Mouse (Mus musculus) thymus, postnatal 25 days (tissue): ENCODE results near the gene BC004004.
"Not testable (repeated sequence)": the region's sequence is repeated elsewhere in the genome, so short reads cannot be mapped to it uniquely, and the experiment has no call there.

Source experiments
- DNase-seq: peaks from one replicate; pipeline ENCODE4 v3.0.0; 2022

Gene BC004004

GRCm38 (mm10) chr17:29268682-29269348 is at the start of gene BC004004:
BC004004 (plus strand) TSS chr17:29268788.
- peak; percentile 94 for DNase-seq

- DNase-seq = no peak
These were observed 48.0 kb upstream of the BC004004 start for GRCm38 (mm10) chr17:29220631-29221030.

GRCm38 (mm10) chr17:29231109-29231508 is 37.5 kb upstream of the BC004004 start:
- DNase-seq = no peak

- no peak for DNase-seq
These were observed 32.5 kb upstream of the BC004004 start for GRCm38 (mm10) chr17:29236111-29236510.

- DNase-seq = no peak
These were observed 31.3 kb upstream of the BC004004 start for GRCm38 (mm10) chr17:29237267-29237771.

GRCm38 (mm10) chr17:29237772-29238420 is 30.7 kb upstream of the BC004004 start, which contains the start of gene Cpne5:
Cpne5 (minus strand) TSS chr17:29238167.
- DNase-seq = no peak

- DNase-seq = no peak
These were observed 30.1 kb upstream of the BC004004 start for GRCm38 (mm10) chr17:29238421-29238945.

GRCm38 (mm10) chr17:29244912-29245311 is 23.7 kb upstream of the BC004004 start:
- DNase-seq = no peak

- no peak for DNase-seq
These were observed 22.9 kb upstream of the BC004004 start for GRCm38 (mm10) chr17:29245725-29246124.

GRCm38 (mm10) chr17:29246602-29247001 is 22.0 kb upstream of the BC004004 start:
- DNase-seq = peak; percentile 33

GRCm38 (mm10) chr17:29247881-29248280 is 20.7 kb upstream of the BC004004 start:
- DNase-seq = no peak

GRCm38 (mm10) chr17:29249512-29249911 is 19.1 kb upstream of the BC004004 start:
- peak; percentile 29 for DNase-seq

- not testable (repeated sequence) for DNase-seq
These were observed 17.6 kb upstream of the BC004004 start for GRCm38 (mm10) chr17:29251006-29251405.

GRCm38 (mm10) chr17:29251608-29252390 is 16.8 kb upstream of the BC004004 start:
- no peak for DNase-seq

GRCm38 (mm10) chr17:29253236-29253635 is 15.4 kb upstream of the BC004004 start:
- no peak for DNase-seq

- no peak for DNase-seq
These were observed 14.9 kb upstream of the BC004004 start for GRCm38 (mm10) chr17:29253684-29254083.

GRCm38 (mm10) chr17:29254784-29255183 is 13.8 kb upstream of the BC004004 start:
- not testable (repeated sequence) for DNase-seq

- DNase-seq = no peak
These were observed 12.1 kb upstream of the BC004004 start for GRCm38 (mm10) chr17:29256507-29256906.

- DNase-seq = no peak
These were observed 11.5 kb upstream of the BC004004 start for GRCm38 (mm10) chr17:29257001-29257511.

- DNase-seq = no peak
These were observed 10.5 kb upstream of the BC004004 start for GRCm38 (mm10) chr17:29258025-29258558.

GRCm38 (mm10) chr17:29258921-29259320 is 9.7 kb upstream of the BC004004 start:
- no peak for DNase-seq

GRCm38 (mm10) chr17:29259489-29259888 is 9.1 kb upstream of the BC004004 start:
- DNase-seq = peak; percentile 83

GRCm38 (mm10) chr17:29260501-29260900 is 8.1 kb upstream of the BC004004 start:
- DNase-seq = no peak
